Mouse (Mus musculus): ENCODE measurements around the gene Spata48. TPM values are rescaled to one million over a fixed set of nuclear protein-coding genes. Genes with fewer than 3 reads are reported as not detected.
A peak's percentile ranks its signal among the peaks of the same experiment; 100 is the strongest.

The Spata48 gene
- total RNA-seq (2021) = 0.86 and 0.96 TPM in 2 replicates
- long read RNA-seq, experiment 1, partial matches to known transcripts = 0 of 3 reads
- long read RNA-seq, experiment 1, other reads (novel, unspliced or antisense) = 3 of 3 reads
- long read RNA-seq, experiment 2, partial matches to known transcripts = 0 of 3 reads
- long read RNA-seq, experiment 2, other reads (novel, unspliced or antisense) = 3 of 3 reads

DNA sequence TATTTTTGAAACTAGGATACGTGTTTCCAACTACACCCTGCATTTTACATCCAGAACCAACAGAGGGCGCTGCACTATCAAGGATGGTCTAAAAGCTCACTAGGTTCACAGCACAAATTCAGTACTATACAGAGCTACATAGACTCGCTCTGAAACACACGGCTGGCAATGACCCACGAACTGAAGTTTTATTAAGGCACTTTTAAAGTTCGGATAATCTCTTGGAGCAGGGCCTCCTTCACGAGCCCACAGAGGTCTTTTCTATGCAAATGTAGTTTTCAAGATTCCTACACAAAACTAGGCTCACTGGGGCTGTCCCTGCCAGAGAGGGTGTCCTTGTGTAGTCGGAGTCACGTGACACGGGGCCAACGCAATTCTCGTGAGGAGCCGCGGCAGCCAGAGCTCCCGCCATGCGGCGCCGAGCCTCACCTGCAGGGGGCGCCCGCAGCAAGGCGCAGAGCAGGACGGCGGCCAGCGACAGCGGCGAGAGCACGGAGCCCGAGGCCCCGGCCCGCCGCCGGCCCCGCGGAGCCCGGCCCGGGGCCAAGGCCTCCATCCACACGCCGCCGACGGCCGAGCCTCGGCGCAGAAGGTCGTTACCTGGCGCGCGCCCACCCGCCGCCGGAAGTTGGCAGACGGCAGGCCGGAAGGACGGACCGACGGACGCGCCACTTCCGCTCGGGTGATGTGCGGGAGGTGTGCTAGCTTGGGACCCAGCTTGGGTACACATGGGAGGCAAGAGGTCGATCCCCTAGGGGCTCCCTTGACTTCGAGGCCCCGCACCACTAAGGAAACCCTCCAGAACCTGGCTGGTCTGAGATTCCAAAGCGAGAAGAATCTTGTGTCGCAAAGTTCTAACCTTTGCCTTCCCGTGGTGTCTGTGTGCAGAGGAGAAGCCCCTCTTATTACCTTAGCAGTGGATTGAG, at the start of gene Spata48, which contains the start of gene Zpbp:
TSS of gene Spata48 (plus strand) at position 460 of the 926 bp plus-strand sequence.
TSS of gene Zpbp (minus strand) at position 774 of the 926 bp plus-strand sequence.
- peak; percentile 92 for DNase-seq

- no peak for DNase-seq
Measured at GRCm38 (mm10) chr11:11414188-11414587, 47.7 kb upstream of the Spata48 start.

DNA sequence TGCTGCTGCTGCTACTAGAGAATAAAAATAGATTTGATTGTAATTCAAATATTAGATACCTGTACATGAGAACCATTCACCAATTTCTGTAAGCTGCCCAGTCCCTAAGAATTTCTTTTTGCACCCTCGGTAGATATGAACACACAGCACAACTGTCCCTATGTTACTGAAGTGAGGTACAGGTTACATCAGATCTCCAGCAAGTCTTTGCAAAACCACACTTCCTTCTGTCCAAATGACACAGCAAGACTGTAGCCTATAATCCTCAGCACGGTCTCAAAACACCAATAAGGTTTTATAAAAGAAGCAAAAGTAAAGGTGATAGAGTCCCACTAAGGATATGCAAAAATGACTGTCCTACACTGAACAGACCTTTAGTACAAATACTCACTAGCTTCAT, 44.5 kb upstream of the Spata48 start:
- DNase-seq = no peak

DNA sequence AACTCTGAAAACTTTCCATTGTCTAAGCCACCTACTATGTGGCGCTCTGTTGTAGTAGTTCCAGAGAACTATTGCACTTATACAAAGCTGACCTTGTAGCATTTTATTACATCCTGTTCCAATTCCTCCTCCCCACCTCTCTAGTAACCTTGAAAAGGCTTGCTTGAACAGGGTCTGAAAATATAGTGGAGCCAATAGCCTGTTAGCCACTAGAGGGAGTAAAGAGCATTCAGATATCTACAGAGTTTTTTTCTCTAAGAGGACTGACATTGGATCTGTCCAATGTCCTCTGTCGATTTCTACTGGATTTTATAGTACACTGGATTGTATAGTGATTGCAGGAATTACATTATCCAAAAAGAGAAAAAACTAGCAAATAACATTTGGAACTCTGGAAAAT, 6.9 kb upstream of the Spata48 start:
- DNase-seq = no peak

GRCm38 (mm10) chr11:11462561-11462890, 632 bp downstream of the Spata48 start:
- no peak for DNase-seq

DNA sequence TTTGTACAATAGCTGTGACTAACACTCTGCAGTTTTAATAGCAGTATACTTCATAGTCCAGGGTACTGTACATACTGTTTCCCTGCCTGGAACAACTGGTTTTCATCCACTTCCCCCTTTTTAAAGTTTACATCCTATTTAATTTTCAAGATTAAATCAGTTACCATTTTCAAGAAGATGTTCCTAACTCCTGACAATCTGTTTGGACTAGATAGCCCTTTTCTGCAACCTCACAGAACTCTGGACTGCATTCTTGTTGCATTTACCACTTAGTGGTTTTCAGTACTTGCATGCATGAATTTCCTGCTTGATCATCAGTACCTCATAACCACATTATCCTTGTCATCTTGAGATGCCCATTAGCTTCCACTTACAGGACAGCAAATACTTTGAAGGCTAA, 7.0 kb downstream of the Spata48 start:
- no peak for DNase-seq

- no peak for DNase-seq
Measured at GRCm38 (mm10) chr11:11484378-11484777, 22.5 kb downstream of the Spata48 start.

- no peak for DNase-seq
Measured at GRCm38 (mm10) chr11:11492044-11492443, 30.1 kb downstream of the Spata48 start.

DNA sequence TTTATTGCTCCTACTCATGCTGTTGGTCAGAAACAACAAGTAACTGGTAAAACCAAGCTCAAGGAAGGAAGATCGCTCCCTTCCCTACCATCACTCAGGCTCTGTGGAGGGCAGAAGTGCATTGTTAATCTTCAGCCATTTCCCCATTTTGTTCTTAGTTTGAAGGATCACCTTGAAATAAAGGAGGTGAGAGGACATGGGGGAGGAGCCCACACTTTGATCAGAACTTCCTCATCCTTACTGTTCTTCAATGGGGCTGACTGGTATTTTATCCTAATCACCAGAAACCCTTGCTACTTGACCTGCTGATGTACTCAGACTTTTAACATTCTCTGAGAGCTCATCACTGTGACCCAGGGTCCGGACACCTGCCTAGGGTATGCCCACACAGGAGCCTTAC, 33.8 kb downstream of the Spata48 start:
- DNase-seq = no peak

- peak; percentile 35 for DNase-seq
Measured at GRCm38 (mm10) chr11:11499944-11500343, 38.0 kb downstream of the Spata48 start.

DNA sequence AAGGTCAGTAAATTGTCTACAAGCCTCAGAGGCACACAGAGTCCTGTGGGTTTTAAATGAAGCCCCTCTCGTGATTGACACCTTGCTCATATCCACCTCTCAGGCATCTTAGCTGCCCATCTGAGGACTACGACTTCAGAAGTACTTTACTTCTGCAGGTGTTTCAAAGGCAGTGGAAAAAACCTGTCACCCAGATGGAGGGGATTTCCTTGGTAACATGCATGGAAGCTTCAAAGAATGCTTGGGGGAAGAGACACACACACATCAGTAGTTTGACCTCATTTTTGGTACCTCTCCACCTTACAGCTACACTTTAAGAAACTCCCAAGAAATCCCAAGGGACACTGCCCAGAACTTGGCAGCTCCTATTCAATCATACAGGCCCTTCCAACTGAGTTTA, 44.3 kb downstream of the Spata48 start:
- DNase-seq = no peak

DNA sequence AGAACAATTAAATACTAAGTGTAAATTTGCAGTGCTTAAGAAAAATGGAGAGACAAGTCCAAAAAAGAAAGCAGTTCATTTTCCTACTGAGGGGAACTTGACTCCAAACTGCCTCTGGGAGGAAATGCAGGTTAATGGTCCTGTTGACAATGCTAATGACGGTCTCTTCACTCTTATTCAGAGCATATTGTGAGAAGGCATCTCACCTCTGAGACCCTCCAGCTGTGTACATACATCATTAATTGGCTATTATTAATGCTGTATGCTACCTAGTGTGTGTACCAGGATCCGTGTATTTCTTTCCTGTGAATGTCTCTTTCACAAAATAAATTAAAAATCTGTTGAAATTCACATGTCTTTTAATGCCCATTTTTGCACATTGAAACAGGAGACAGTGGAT, 47.5 kb downstream of the Spata48 start:
- no peak for DNase-seq

DNA sequence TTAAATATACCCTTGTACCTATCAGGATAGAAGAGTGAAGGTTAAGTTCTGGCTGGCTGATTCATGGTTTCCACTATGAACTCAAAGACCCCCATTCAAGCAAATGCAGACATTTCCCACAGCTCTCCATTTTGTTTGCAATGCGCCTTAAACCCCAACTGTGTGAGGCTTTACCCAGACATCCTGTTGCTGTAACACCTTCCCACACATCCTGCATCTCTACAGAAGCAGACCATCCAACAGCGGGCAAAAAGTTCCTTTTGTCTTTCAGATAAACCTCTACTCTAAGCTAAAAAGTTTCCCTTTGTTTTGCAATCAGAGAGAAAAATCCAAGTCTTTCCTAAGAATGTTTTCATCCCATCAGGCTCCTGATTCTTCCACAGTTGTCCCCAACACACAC, 50.2 kb downstream of the Spata48 start:
- no peak for DNase-seq

- no peak for DNase-seq
Measured at GRCm38 (mm10) chr11:11513008-11513799, 51.3 kb downstream of the Spata48 start.

DNA sequence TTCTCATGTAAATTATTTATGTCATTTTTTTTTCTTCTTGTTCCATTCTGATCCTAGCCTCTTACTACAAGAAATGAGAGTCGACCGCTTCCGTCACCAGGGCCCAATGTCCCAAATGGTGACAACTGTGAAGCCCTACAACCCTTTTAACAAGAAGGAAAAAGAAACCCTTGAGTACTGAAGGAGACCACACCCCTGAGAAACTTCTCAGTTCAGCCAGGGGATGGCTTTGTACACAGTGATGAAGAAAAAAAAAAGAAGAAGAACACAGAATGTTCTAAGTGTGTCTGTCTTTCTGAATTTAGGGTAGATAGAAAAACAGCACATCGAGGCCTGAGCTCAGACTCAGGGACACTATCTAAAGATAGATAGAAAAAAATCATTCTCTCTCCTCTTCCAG, 53.0 kb downstream of the Spata48 start:
- DNase-seq = no peak

DNA sequence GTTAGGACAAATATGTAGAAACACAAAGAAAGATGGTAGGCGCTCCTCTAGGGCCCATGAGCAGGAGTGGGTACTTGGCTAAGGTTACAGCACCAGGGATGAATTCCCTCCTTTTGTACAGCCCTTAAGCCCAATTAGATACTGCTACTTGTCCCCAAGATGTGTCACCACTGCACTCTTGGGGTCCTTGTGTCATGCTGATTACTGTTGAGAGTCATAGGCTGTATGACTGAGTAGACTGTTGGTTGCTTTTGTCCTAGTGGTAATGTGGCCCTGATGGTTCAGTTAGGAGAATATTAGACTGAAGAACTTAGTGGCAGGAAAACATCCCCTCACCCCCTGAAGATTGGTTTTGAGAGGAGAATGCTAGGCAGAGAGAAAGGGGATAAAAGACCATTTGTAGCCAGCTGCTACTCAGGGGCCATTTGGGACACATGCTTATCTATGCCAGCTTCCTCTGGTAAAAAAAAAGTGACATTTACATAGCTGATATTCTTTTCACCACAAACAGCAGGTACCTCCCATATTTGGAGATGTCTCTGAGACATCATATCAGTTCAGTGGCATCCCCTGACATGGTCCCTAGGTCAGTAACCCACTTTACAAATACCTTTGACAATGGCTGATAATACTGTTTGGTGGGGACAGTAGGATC, 56.0 kb downstream of the Spata48 start:
- no peak for DNase-seq

GRCm38 (mm10) chr11:11519255-11520243, 57.7 kb downstream of the Spata48 start:
- DNase-seq = no peak

- DNase-seq = no peak
Measured at GRCm38 (mm10) chr11:11521908-11522441, 60.1 kb downstream of the Spata48 start.

- no peak for DNase-seq
Measured at GRCm38 (mm10) chr11:11528760-11529159, 66.9 kb downstream of the Spata48 start.

DNA sequence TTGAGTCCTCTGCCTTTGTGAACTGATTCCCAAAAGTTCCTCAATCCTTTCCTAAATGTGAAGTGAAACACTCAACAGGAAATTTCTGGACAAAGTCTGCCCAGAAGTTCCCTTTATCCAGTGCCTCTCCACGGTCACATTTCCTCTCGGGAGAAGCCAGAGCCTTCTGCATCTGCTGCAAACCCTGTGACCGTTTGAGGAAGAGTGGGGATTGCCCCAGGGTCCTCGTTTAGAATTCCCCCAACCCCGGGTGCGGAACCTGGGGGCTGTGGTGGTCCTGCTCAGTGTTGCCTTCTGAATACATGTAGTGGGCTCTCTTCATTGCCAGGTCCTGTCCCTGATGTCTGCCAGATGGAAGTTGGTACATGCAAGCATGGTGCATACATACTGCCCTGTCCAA, 67.3 kb downstream of the Spata48 start:
- DNase-seq = no peak

- DNase-seq = no peak
Measured at GRCm38 (mm10) chr11:11530126-11530525, 68.2 kb downstream of the Spata48 start.

Measured in adrenal gland, postnatal 14 days (tissue).